Mouse (Mus musculus): ENCODE measurements around the gene Cdip1. TPM values are rescaled to one million over a fixed set of nuclear protein-coding genes. Genes with fewer than 3 reads are reported as not detected.

The Cdip1 gene
- polyA plus RNA-seq, 1 experiment from 2014 or later: 81.8 TPM

- Histone ChIP-seq H3K4me3 (peak overlapping the region; percentile 89), H3K27ac (peak overlapping the region; percentile 98)
These were observed 752 bp downstream of the Cdip1 start for GRCm38 (mm10) chr16:4789311-4789768.

GRCm38 (mm10) chr16:4788176-4788575 is 1.9 kb downstream of the Cdip1 start:
- Histone ChIP-seq H3K4me2 (peak overlapping the region; percentile 74; the same call in 1 of the 2 replicates), H3K27ac (0 out of 2 replicates have a peak overlapping the region, but pooled peaks have one; percentile 3), H3K4me1 (peaks cover 34% of the 10 kb centered on the region), H3K36me3 (no peaks in the 10 kb centered on the region), H3K27me3 (no peaks in the 10 kb centered on the region), H3K9me3 (no peaks in the 10 kb centered on the region), H3K4me3 (0 out of 2 replicates have a peak overlapping the region, but pooled peaks have one; percentile 11), H3K9ac (no peak overlapping the region)
- no peak for ATAC-seq (ENCODE audit: insufficient number of reproducible peaks, low FRiP score, low TSS enrichment, low read depth)

More at GRCm38 (mm10) chr16:4789311-4789768, 752 bp downstream of the Cdip1 start:
- under 1% methylated on average over 29 of the region's 29 CpGs for WGBS
- peak overlapping the region; percentile 76 for H3K9ac ChIP-seq
- H3K27me3 ChIP-seq: no peaks in the 10 kb centered on the region
- no peaks in the 10 kb centered on the region for H3K36me3 ChIP-seq
- peaks cover 29% of the 10 kb centered on the region for H3K4me1 ChIP-seq
- H3K9me3 ChIP-seq: no peaks in the 10 kb centered on the region
- peak; percentile 31; the same call in 1 of the 2 replicates for ATAC-seq (ENCODE audit: insufficient number of reproducible peaks, low FRiP score, low TSS enrichment, low read depth)
- peak overlapping the region; percentile 74 for H3K4me2 ChIP-seq

GRCm38 (mm10) chr16:4785706-4786105 is 4.4 kb downstream of the Cdip1 start:
- WGBS: 71% methylated on average over 4 of the region's 4 CpGs

GRCm38 (mm10) chr16:4782515-4782914 is 7.6 kb downstream of the Cdip1 start:
- H3K4me1 ChIP-seq: peaks cover 29% of the 10 kb centered on the region
- H3K27me3 ChIP-seq: no peaks in the 10 kb centered on the region
- H3K4me3 ChIP-seq: no peak overlapping the region
- no peak overlapping the region for H3K27ac ChIP-seq
- no peaks in the 10 kb centered on the region for H3K9me3 ChIP-seq
- no peak for ATAC-seq (ENCODE audit: insufficient number of reproducible peaks, low FRiP score, low TSS enrichment, low read depth)
- H3K4me2 ChIP-seq: no peak overlapping the region
- H3K36me3 ChIP-seq: peaks cover 8% of the 10 kb centered on the region
- no peak overlapping the region for H3K9ac ChIP-seq

More at GRCm38 (mm10) chr16:4785706-4786105, 4.4 kb downstream of the Cdip1 start:
- H3K9ac ChIP-seq: no peak overlapping the region
- no peaks in the 10 kb centered on the region for H3K27me3 ChIP-seq
- no peak overlapping the region for H3K4me3 ChIP-seq
- H3K4me1 ChIP-seq: peaks cover 42% of the 10 kb centered on the region
- H3K36me3 ChIP-seq: no peaks in the 10 kb centered on the region
- no peak overlapping the region for H3K27ac ChIP-seq
- ATAC-seq (ENCODE audit: insufficient number of reproducible peaks, low FRiP score, low TSS enrichment, low read depth): no peak
- H3K4me2 ChIP-seq: no peak overlapping the region
- H3K9me3 ChIP-seq: no peaks in the 10 kb centered on the region

GRCm38 (mm10) chr16:4781524-4782196 is 8.4 kb downstream of the Cdip1 start:
- ATAC-seq (ENCODE audit: insufficient number of reproducible peaks, low FRiP score, low TSS enrichment, low read depth): no peak
- Histone ChIP-seq H3K27me3 (no peaks in the 10 kb centered on the region), H3K9ac (no peak overlapping the region), H3K4me2 (no peak overlapping the region), H3K4me1 (peaks cover 27% of the 10 kb centered on the region), H3K4me3 (no peak overlapping the region), H3K27ac (peak overlapping the region; percentile 59), H3K36me3 (peaks cover 8% of the 10 kb centered on the region), H3K9me3 (no peaks in the 10 kb centered on the region)
- 70% methylated on average over 5 of the region's 5 CpGs for WGBS

GRCm38 (mm10) chr16:4778940-4779339 is 11.2 kb downstream of the Cdip1 start:
- no peak overlapping the region for H3K4me3 ChIP-seq
- H3K36me3 ChIP-seq: peaks cover 8% of the 10 kb centered on the region
- no peaks in the 10 kb centered on the region for H3K27me3 ChIP-seq
- peaks cover 18% of the 10 kb centered on the region for H3K4me1 ChIP-seq
- WGBS: 89% methylated on average over 4 of the region's 4 CpGs
- no peak overlapping the region for H3K4me2 ChIP-seq
- H3K9me3 ChIP-seq: no peaks in the 10 kb centered on the region
- H3K27ac ChIP-seq: no peak overlapping the region
- no peak overlapping the region for H3K9ac ChIP-seq
- ATAC-seq (ENCODE audit: insufficient number of reproducible peaks, low FRiP score, low TSS enrichment, low read depth): no peak

GRCm38 (mm10) chr16:4777905-4778609 is 12.0 kb downstream of the Cdip1 start:
- Histone ChIP-seq H3K27ac (no peak overlapping the region), H3K4me2 (no peak overlapping the region), H3K36me3 (peaks cover 8% of the 10 kb centered on the region), H3K9me3 (no peaks in the 10 kb centered on the region), H3K9ac (no peak overlapping the region), H3K27me3 (no peaks in the 10 kb centered on the region), H3K4me1 (peaks cover 19% of the 10 kb centered on the region), H3K4me3 (no peak overlapping the region)
- WGBS: 90% methylated on average over 4 of the region's 4 CpGs
- ATAC-seq (ENCODE audit: insufficient number of reproducible peaks, low FRiP score, low TSS enrichment, low read depth): no peak

GRCm38 (mm10) chr16:4777171-4777904 is 12.8 kb downstream of the Cdip1 start:
- no peak overlapping the region for H3K27ac ChIP-seq
- no peak for ATAC-seq (ENCODE audit: insufficient number of reproducible peaks, low FRiP score, low TSS enrichment, low read depth)
- no peak overlapping the region for H3K9ac ChIP-seq
- H3K36me3 ChIP-seq: peaks cover 8% of the 10 kb centered on the region
- peaks cover 19% of the 10 kb centered on the region for H3K4me1 ChIP-seq
- H3K9me3 ChIP-seq: no peaks in the 10 kb centered on the region
- H3K4me3 ChIP-seq: no peak overlapping the region
- no peak overlapping the region for H3K4me2 ChIP-seq
- no peaks in the 10 kb centered on the region for H3K27me3 ChIP-seq
- WGBS: 92% methylated on average over 3 of the region's 3 CpGs

GRCm38 (mm10) chr16:4773289-4773970 is 16.7 kb downstream of the Cdip1 start:
- Histone ChIP-seq H3K27ac (no peak overlapping the region), H3K27me3 (no peaks in the 10 kb centered on the region), H3K9me3 (no peaks in the 10 kb centered on the region), H3K4me2 (no peak overlapping the region), H3K36me3 (peaks cover 26% of the 10 kb centered on the region), H3K9ac (no peak overlapping the region), H3K4me3 (no peak overlapping the region), H3K4me1 (0 out of 2 replicates have a peak, but pooled peaks cover 11% of the 10 kb centered on the region)
- ATAC-seq (ENCODE audit: insufficient number of reproducible peaks, low FRiP score, low TSS enrichment, low read depth): no peak
- 47% methylated on average over 1 of the region's 1 CpGs for WGBS

GRCm38 (mm10) chr16:4768719-4769118 is 21.4 kb downstream of the Cdip1 start:
- Histone ChIP-seq H3K4me3 (no peak overlapping the region), H3K27me3 (no peaks in the 10 kb centered on the region), H3K27ac (no peak overlapping the region), H3K9ac (no peak overlapping the region), H3K4me2 (no peak overlapping the region), H3K4me1 (0 out of 2 replicates have a peak, but pooled peaks cover 4% of the 10 kb centered on the region), H3K36me3 (peaks cover 68% of the 10 kb centered on the region), H3K9me3 (no peaks in the 10 kb centered on the region)
- no peak for ATAC-seq (ENCODE audit: insufficient number of reproducible peaks, low FRiP score, low TSS enrichment, low read depth)
- 94% methylated on average over 5 of the region's 5 CpGs for WGBS

- ATAC-seq (ENCODE audit: insufficient number of reproducible peaks, low FRiP score, low TSS enrichment, low read depth): no peak
- no peaks in the 10 kb centered on the region for H3K4me1 ChIP-seq
- no peak overlapping the region for H3K4me3 ChIP-seq
- no peaks in the 10 kb centered on the region for H3K9me3 ChIP-seq
- no peak overlapping the region for H3K9ac ChIP-seq
- H3K27me3 ChIP-seq: no peaks in the 10 kb centered on the region
- 81% methylated on average over 6 of the region's 6 CpGs for WGBS
- no peak overlapping the region for H3K4me2 ChIP-seq
- H3K27ac ChIP-seq: no peak overlapping the region; the same call in 1 of the 2 replicates
- peaks cover 71% of the 10 kb centered on the region for H3K36me3 ChIP-seq
These were observed 22.9 kb downstream of the Cdip1 start for GRCm38 (mm10) chr16:4767012-4767790.

Data from limb, embryonic 15.5 days (tissue).